In genomic region chr8:110831956-110832355, GRCm38 (mm10) we compare ENCODE assay signal across 28 mouse cellular contexts. TPM values are rescaled to one million over a fixed set of nuclear protein-coding genes. Genes with fewer than 3 reads are reported as not detected.
DNase-seq lines count a peak whose midpoint lies in the region; ATAC-seq and TF ChIP-seq lines count a peak whose summit lies in the region.
"Had no signal": no experiment of that assay in that cellular context is flagged by ENCODE, and none has a peak within 500 bp of the region (broad histone marks: within the 10 kb centered on the region; RNA-seq: fewer than 3 reads in every experiment).

No protein-coding gene starts in this region.

- DNase-seq in layer of hippocampus, adult 2 months (ENCODE audit: low spot score in 2 of 2): no peak
- DNase-seq in layer of hippocampus, adult 11-12 months (ENCODE audit: low spot score): no peak
- DNase-seq in Patski (ENCODE audit: low read depth, low spot score): no peak
- no peak for DNase-seq in frontal cortex, postnatal 14 days (ENCODE audit: low spot score in 2 of 2)
- DNase-seq in urinary bladder, adult 18-20 months (ENCODE audit: low spot score in 2 of 2): no peak
- DNase-seq: adrenal gland, adult 8-10 months; adrenal gland, postnatal 25 days; cerebellum, adult 11-12 months; cerebellum, adult 8-10 months; cerebellum, postnatal 10 days; cerebellum, postnatal 36 days; embryo, embryonic 11 days; gastrocnemius, postnatal 10 days; gastrocnemius, postnatal 36 days; heart, postnatal 10 days; heart, postnatal 36 days had no signal

- H3K4me1 ChIP-seq in ES-Bruce4 (ENCODE audit: control insufficient read depth, insufficient read depth, low read length): no peaks in the 10 kb centered on the region
- H3K4me1 ChIP-seq: embryonic facial prominence, embryonic 10.5 days; embryonic facial prominence, embryonic 13.5 days; forebrain, embryonic 10.5 days; heart, embryonic 15.5 days; hindbrain, embryonic 10.5 days; hindbrain, embryonic 13.5 days; intestine, embryonic 15.5 days had no signal

- CTCF ChIA-PET in Patski (lab: Charles Lee): interaction anchor here (1.5 to 2.7 kb wide), 2 partner anchors 12 to 15 kb away, joined by 4 to 10 read pairs; no protein-coding TSS in a partner anchor

- H3K9me3 ChIP-seq in ES-Bruce4 (replicated peaks; ENCODE audit: control insufficient read depth, insufficient read depth, low read length, poor library complexity, severe bottlenecking): no peaks in the 10 kb centered on the region
- H3K9me3 ChIP-seq: embryonic facial prominence, embryonic 10.5 days; embryonic facial prominence, embryonic 13.5 days; forebrain, embryonic 10.5 days; heart, embryonic 15.5 days; hindbrain, embryonic 10.5 days; hindbrain, embryonic 13.5 days; intestine, embryonic 15.5 days had no signal

- TF ChIP-seq POLR2A in ES-Bruce4 (IDR thresholded peaks at IDR 0.05; ENCODE audit: insufficient read depth, low read length): no peak

- no peak overlapping the region for H3K4me3 ChIP-seq in layer of hippocampus, adult 2 months
- H3K4me3 ChIP-seq in ES-Bruce4 (ENCODE audit: low read depth, low read length): no peak overlapping the region
- H3K4me3 ChIP-seq: embryonic facial prominence, embryonic 10.5 days; embryonic facial prominence, embryonic 13.5 days; forebrain, embryonic 10.5 days; heart, embryonic 15.5 days; hindbrain, embryonic 10.5 days; hindbrain, embryonic 13.5 days; intestine, embryonic 15.5 days had no signal

- H3K9ac ChIP-seq in ES-Bruce4 (ENCODE audit: low read depth, poor library complexity, severe bottlenecking): no peak overlapping the region
- H3K9ac ChIP-seq: embryonic facial prominence, embryonic 13.5 days; heart, embryonic 15.5 days; hindbrain, embryonic 13.5 days; intestine, embryonic 15.5 days had no signal

- POLR2A ChIA-PET in Patski (lab: Charles Lee): no interaction called here

- in situ Hi-C loops in Patski (cut with MboI; ENCODE audit: low pct_unique_long_range_greater_than_20kb): no loop called here

- 0 out of 2 replicates have a peak, but pooled peaks have one; percentile 7 for TF ChIP-seq CTCF in layer of hippocampus, adult 2 months (conservative IDR thresholded peaks at IDR 0.05)
- TF ChIP-seq CTCF in ES-Bruce4 (IDR thresholded peaks at IDR 0.05; ENCODE audit: low read depth, low read length) (no peak), Patski (IDR thresholded peaks at IDR 0.05) (peak; percentile 12)

- ATAC-seq in Patski: no peak
- ATAC-seq: activated CD4-positive, CD25-positive, alpha-beta regulatory T cell, adult 4 months; forebrain, embryonic 14.5 days; hindbrain, embryonic 16.5 days; intestine, embryonic 15.5 days had no signal

- H3K27me3 ChIP-seq in ES-Bruce4 (ENCODE audit: control insufficient read depth, insufficient read depth, low read length, poor library complexity, severe bottlenecking) (no peaks in the 10 kb centered on the region), Patski (no peaks in the 10 kb centered on the region)
- H3K27me3 ChIP-seq: embryonic facial prominence, embryonic 13.5 days; heart, embryonic 15.5 days; hindbrain, embryonic 13.5 days; intestine, embryonic 15.5 days had no signal

- no peak overlapping the region for H3K27ac ChIP-seq in layer of hippocampus, adult 2 months
- peak overlapping the region; percentile 75; the same call in 1 of the 2 replicates for H3K27ac ChIP-seq in ES-Bruce4 (ENCODE audit: insufficient read depth, low read length)
- H3K27ac ChIP-seq: embryonic facial prominence, embryonic 10.5 days; embryonic facial prominence, embryonic 13.5 days; forebrain, embryonic 10.5 days; heart, embryonic 15.5 days; hindbrain, embryonic 10.5 days; hindbrain, embryonic 13.5 days; intestine, embryonic 15.5 days had no signal

- TF ChIP-seq EP300 in ES-Bruce4 (IDR thresholded peaks at IDR 0.05; ENCODE audit: insufficient read depth, low read depth, low read length): no peak

- H3K36me3 ChIP-seq in ES-Bruce4 (ENCODE audit: control insufficient read depth, insufficient read depth, low read length, poor library complexity, severe bottlenecking): peaks cover 100% of the 10 kb centered on the region

RNA-seq across cellular contexts. Expression of gene Cog4, which starts 14.4 kb away (rescaled TPM):
- 10 to 100 TPM; 61.4 to 64.0 TPM for total RNA-seq in layer of hippocampus, adult 2 months (2021)
- 48.2 and 50.7 TPM in 2 replicates for polyA plus RNA-seq in ES-Bruce4 (2011; ENCODE audit: insufficient read depth, insufficient read length, low read depth, missing spikeins)
- polyA plus RNA-seq in Patski (2021): 95.9 TPM

RNA-seq across cellular contexts. Expression of gene Sf3b3, which starts 14.6 kb away (rescaled TPM):
- total RNA-seq in layer of hippocampus, adult 2 months (2021): 10 to 100 TPM; 71.1 to 74.7 TPM
- polyA plus RNA-seq in ES-Bruce4 (2011; ENCODE audit: insufficient read depth, insufficient read length, low read depth, missing spikeins): 203 and 206 TPM in 2 replicates
- 129 TPM for polyA plus RNA-seq in Patski (2021)

RNA-seq across cellular contexts. Expression of gene Il34, which starts 26.2 kb away (rescaled TPM):
- total RNA-seq in layer of hippocampus, adult 2 months (2021): 10 to 100 TPM; 64.7 to 71.5 TPM
- polyA plus RNA-seq in ES-Bruce4 (2011; ENCODE audit: insufficient read depth, insufficient read length, low read depth, missing spikeins) (0.34 and 1.0 TPM in 2 replicates), Patski (2021) (35.6 TPM)
- total RNA-seq: granulocyte monocyte progenitor cell, adult 5-6 weeks had no signal
- polyA plus RNA-seq: activated CD4-positive, CD25-positive, alpha-beta regulatory T cell, adult 4 months had no signal

Comparison
In these comparisons a context has a peak if more than half of its experiments do, and no peak if none do; other contexts are left out.
1. RNA of gene Il34, which starts 26.2 kb away (polyA plus RNA-seq): 35.6 TPM in Patski (single experiment); 0.34 to 1.0 TPM in ES-Bruce4; every median in the first group is over 10 times any median in the second.